Mouse (Mus musculus) forebrain, embryonic 10.5 days (tissue): ENCODE results near the gene Bpifa6. TPM values are rescaled to one million over a fixed set of nuclear protein-coding genes. Genes with fewer than 3 reads are reported as not detected.

Source experiments
- polyA plus RNA-seq: library from polyadenylated mRNA; unstranded; fragments of >200 nt; fragmentation: Nextera tagmentation; extraction: Ambion mirVana; gene quantifications from 2 replicates; pipeline ENCODE4 v1.2.1, GENCODE M21; 2016

Bpifa6 gene
- polyA plus RNA-seq, 1 experiment from 2014 or later = not detected

Other genes starting within 250 kb of the Bpifa6 start
- 312 and 323 TPM in 2 replicates for gene Mapre1, start 233.7 kb upstream of the Bpifa6 start, polyA plus RNA-seq
- not detected in 2 replicates for gene Efcab8, start 195.0 kb upstream of the Bpifa6 start, polyA plus RNA-seq
- gene Sun5, start 103.9 kb upstream of the Bpifa6 start, polyA plus RNA-seq = not detected in 2 replicates
- gene Bpifb2, start 99.9 kb upstream of the Bpifa6 start, polyA plus RNA-seq = not detected in 2 replicates
- not detected in 2 replicates for gene Bpifb6, start 74.6 kb upstream of the Bpifa6 start, polyA plus RNA-seq
- not detected in 2 replicates for gene Bpifb3, start 56.7 kb upstream of the Bpifa6 start, polyA plus RNA-seq
- gene Bpifb4, start 36.7 kb upstream of the Bpifa6 start, polyA plus RNA-seq = not detected in 2 replicates
- not detected in 2 replicates for gene Bpifa2, start 33.3 kb downstream of the Bpifa6 start, polyA plus RNA-seq
- not detected in 2 replicates for gene Bpifa3, start 155.4 kb downstream of the Bpifa6 start, polyA plus RNA-seq
- not detected in 2 replicates for gene Bpifa1, start 167.9 kb downstream of the Bpifa6 start, polyA plus RNA-seq
- not detected in 2 replicates for gene Bpifa5, start 187.7 kb downstream of the Bpifa6 start, polyA plus RNA-seq
- not detected in 2 replicates for gene Bpifb1, start 215.9 kb downstream of the Bpifa6 start, polyA plus RNA-seq
- gene Bpifb5, start 248.8 kb downstream of the Bpifa6 start, polyA plus RNA-seq = 0.18 and 0.33 TPM in 2 replicates